Mouse (Mus musculus) spleen, embryonic (tissue): ENCODE measurements at regions not wholly inside any gene's neighbourhood (a gene's known extent, or its start where the extent isn't known, plus 50 kb on each side); places are given as distances from the start of the nearest gene placed in this dataset.

Experiments
- CTCF ChIA-PET: fragments of 350-600 bp; sonication (Branson Sonifier 250); formaldehyde crosslinking; loops from one replicate; lab custom pipeline; 2022; lab: Charles Lee

DNA sequence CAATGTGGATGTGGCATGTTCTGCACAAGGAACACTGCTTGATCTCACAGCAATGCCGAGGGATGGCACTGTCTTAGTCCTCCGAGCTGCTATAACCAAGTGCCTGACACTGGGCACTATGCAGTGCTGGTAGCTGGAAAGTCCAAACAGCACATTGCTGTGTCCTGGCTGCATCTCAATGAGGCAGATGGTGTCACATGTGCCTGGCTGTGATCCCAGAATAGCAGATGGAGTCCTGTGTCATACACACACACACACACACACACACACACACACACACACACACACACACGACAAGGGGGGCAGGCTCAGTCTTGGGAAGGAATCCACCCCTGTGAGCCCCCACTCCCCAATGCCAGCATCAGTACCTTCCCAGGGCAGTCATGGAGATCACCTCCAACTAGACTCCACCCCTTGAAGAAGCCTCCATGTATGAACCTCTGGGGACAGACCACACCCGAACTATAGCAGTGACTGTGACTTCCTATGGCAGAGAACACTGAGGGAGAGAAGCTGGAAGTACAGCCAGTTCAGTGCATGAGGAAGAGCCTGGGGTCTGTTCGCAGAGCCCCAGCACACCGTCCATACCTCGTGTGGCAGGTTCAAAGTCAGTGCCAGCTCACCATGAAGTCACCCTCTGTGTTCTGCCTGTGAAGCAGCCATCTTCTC, 160.3 kb downstream of the Cryba4 start:
- CTCF ChIA-PET: no interaction called here

DNA sequence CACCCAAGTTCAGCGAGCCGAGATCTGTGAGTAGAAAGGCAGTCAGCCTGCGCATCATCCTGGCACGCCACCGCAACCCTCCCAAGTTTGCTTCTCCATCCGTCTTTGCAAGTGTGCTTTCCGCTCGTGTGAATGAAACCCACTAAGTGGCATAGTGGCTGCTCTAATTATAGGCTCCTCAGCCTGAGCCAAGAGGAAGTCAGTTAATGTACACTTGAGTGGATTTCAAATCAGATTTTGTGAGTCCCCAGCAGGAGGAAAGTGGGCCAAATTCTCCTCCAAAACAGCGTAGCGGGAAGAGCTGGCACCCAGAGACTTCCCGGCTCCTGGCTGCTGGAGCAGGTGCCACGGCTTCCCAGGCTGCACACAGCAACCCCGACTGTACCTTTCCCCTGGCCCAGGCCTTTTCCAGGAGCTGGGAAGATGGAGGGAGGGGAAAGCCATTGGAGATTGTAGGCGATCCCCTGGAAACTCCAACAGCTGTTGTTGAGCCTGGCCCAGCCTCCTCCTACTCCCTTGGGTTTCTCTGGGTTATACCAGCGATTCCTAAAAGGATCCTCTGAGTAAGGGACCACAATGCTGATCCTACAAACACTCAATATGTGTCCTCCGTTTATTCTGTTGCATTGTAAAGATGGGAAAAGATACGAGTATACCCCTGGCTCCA, 158.3 kb downstream of the Cryba4 start:
- CTCF ChIA-PET: no interaction called here

DNA sequence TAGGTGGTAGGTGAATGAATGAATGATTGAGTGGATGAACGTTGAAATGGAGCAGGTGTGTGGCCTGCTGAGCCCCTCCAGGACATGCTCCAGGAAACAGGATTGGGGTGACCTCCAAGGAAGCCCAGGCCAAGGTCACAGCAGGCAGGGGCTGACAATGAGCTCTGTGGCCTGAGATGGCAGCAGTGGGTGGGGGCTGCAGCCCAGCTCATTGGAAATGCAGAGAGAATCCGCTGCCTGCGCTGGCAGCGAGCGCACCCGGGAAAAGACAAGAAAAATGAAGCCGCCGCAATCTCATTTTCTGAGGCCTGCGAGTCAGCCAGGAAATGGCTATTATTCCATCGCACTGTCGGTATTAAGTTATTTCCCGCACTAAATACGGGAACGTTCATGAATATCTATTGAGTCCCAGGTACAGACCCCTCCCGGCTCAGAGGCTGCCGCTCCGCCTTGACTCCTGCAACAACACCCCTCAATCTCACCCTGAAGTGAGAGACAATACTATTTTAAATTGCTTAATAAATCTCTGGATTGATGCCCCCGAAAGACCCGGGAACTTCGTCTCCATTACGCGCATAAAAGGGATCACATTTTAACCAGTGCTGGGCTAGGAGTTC, 153.7 kb downstream of the Cryba4 start:
- CTCF ChIA-PET: no interaction called here

DNA sequence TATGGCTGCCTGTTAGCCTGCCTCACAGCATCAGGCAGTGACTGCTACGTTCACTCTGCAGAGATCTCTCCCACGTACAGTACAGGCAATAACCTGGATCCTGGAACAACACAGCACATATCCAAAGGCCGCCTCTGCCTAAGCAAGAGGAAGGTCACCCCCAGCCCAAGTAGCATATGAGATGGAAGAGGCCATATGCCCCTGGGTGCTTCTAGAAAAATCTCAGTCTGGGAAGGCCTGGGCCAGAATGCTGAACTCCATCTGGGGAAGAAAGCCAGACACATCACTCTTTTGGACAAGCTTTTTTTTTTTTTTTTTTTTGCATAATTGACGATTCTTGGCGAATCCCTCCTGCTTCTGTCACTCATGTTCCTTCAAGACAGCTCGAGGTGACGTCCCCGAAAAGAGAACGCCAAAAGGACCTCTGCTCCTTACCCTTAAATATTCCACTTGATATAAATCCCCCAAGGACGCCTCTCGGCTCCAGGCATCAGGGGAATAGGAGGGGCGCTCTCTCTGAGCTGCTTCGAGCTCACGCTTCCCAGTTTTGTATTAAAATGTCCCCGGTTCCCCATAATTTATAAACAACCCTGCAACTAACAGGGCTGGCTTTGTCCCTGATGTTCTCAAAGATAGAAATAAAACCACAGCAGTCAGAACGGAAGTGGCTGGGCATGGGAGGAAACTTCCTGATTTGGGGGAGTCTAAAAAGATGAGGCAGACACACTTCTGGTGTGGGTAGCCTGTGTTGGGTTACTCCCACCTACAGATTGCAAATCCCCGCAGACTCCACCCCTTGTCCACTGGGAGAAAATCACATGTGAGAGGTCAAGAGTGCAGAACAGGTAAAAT, 150.4 kb downstream of the Cryba4 start:
- CTCF ChIA-PET: interaction anchor here (0.7 kb wide), 1 partner anchor 183 kb away, joined by 20 read pairs; no protein-coding TSS in a partner anchor

DNA sequence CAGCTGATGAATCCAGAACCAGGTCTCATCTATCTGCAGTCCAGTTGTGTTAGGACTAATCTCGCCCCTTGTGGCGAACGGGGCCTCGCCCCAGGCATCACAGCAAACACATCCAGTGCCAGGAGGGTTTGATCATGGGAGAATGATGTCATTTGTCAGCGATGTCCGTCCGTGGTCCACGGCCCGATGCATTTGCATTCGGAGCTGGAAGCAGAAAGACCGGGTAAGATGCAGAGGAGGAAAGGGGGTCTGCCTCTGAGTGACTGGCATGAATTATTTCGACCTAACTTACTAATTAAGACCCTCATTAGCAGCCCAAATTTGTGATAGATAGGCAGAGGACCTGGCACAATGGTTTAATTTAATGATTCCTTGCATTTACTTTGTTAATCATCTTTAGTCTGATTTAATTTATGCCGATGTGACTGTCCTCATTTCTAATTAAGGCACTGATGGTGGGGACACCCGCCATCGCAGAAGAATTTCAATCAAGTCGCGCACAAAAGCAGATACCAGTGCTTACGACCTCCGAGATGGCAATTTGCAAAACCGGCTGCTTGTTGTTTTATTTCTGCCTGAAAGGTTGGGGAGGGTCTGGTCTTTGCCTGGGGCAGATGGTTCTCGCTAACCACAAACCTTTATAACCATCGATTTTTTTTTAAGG, 141.9 kb downstream of the Cryba4 start:
- CTCF ChIA-PET: interaction anchor here (0.6 kb wide), 1 partner anchor 394 kb away, joined by 4 read pairs; no protein-coding TSS in a partner anchor

DNA sequence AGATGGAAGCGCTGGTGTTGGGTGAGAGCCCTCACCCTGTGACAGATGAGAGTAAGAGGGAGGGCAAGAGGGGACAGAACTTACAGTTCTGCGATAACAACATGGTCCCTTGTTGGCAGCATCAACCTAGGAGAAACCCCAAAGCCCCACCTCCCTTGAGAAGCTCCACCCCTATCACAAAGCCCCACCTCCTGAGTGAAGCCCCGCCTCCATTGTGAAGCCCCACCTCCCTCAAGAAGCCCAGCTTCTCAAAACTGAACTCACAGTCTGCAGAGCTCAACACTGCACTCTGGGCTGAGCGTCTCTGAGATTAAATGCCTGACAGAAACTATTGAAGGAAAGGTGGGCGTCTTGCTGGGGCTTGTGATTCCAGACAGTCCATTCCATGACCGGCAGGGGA, 131.6 kb downstream of the Cryba4 start:
- CTCF ChIA-PET: no interaction called here

DNA sequence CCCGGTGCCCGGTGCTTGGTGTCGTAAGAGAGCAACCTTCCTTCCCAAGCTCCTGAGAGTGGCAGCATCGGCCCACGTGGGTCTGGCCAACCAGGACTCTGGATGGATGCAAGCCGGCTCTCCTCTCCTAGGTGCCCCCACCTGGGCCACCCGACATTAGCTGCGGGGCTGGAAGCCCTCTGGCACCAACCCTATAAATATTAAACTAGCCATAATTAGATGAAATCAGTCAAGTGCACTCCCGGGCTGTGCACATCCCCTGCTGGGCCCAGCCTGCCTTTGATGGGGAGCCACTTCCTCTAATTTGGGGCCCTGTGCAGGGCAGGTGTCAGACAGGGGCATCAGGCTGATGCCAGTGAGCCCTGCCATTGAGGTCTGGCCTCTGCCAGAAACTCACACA, 130.8 kb downstream of the Cryba4 start:
- CTCF ChIA-PET: no interaction called here

DNA sequence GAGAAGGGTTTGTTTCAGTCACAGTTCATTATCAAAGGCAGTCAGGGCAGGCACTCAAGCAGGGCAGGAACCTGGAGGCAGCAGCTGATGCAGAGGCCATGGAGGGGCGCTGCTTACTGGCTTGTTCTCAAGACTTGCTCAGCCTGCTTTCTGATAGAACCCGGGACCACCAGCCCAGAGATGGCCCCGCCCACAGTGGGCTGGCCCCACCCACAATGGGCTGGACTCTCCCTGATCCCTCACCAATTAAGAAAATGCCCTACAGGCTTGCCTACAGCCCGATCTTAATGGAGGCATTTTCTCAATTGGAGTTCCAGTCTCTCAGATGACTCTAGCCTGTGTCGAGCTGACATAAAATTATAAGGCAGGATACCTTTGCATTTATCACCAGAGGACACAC, 129.7 kb downstream of the Cryba4 start:
- CTCF ChIA-PET: no interaction called here

DNA sequence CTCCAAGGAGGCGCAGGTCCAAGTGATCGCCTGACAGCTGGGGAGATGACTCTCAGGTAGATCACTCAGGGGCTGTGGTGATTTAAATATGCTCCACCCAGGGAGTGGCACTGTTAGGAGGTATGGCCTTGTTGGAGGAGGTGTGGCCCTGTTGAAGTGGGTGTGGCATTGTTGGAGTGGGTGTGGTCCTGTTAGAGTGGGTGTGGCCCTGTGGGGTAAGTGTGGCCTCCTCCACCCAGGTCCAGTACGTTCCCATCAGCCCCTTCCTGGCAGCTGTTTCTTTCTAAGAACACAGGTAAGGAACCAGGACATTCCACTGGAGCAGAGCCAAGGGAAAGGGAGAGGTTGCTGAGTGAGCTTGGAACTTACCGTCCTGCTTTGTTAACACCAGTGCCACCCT, 125.1 kb downstream of the Cryba4 start:
- CTCF ChIA-PET: no interaction called here

DNA sequence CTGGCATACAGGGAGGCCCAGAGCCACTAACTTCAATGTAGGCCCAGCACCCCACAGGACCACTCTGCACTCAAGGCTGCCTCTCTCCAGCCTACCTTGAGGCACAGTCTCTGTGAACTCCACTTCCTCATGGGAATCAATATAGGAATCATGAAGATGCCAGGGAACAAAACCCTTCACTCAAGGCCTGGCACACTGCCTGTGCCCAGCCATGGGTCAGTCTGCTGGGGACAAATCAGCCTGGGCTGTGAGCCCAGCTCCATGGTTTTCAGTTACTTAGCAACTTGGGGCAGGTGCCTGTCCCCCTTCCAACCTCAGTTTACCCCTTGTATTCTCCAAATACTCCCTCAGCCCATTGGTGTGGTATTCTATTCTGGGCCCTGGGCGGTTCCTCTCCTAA, 119.6 kb downstream of the Cryba4 start:
- CTCF ChIA-PET: no interaction called here

DNA sequence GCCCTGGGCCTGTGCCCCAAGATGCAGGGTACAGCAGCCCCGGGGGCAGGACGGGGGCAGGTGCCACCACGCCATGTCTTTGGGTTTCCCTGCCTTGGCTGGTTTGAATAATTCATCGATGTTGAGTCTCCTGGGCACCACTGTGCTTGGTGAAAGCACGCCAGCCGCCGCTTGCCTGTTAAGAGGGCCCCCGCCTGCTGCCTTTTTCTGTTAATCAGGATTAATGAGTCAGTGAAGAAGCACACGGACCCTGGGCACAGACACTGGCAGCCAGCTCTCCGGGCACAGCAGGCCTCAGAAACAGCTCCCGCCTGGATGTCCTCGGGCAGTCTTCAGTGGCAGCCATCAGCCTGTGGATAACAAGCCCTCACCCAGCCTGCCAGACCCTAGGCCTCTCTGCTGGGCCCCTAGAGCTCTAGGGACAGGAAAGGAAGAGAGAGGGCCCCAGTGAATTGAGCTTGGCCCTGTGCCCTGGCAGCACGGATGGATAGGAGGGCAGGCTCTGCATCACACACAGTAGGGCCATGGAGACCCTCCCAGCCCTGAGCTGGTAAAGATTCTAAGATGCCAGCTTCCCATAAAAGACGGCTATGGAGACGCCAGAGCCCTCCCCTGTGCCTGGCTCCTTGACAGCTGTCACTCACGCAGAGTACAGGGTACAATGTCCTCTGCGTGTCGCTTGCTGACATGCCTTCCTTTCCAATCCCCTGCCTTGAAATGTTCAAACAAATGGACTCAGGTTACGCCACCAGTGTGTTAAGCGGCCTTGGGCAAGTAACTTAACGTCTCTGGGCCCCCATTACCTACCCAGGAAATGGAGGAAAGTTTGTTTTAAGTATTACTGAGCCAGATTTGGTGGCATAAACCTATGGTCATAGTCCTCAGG, 118.4 kb downstream of the Cryba4 start:
- CTCF ChIA-PET: no interaction called here

DNA sequence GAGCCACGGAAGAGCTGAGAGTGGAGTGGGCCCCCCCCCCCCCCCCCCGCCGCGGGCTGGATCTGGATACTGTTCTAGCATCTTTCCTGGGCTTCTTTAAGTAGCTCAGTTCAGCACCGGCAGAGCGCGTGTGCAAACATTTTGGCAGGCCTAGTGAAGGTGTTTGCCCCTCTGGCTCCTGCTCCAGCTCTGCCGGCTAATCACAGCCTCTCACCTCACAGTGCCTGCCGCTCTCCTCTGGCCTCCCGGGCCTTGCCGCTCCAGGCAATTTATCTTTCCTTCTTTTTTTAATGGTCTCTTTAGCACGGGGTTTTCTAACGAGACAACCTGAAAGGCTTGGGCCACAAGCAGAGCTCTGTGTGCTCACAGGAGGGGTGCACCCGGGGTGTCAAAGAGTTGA, 115.7 kb downstream of the Cryba4 start:
- CTCF ChIA-PET: no interaction called here

DNA sequence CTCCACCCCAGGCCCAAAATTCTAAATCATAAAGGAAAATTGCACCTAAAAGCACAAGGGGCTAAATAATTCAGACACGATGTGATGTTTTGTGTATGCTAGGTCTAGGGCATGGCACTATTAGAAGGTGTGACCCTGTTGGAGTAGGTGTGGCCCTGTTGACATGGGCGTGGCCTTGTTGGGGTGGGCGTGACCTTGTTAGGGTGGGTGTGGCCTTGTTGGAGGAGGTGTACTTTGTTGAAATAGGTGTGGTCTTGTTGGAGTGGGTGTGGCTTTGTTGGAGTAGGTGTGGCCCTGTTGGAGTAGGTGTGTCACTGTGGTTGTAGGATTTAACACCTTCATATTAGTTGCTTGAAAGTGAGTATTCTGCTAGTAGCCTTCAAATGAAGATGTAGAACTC, 114.1 kb downstream of the Cryba4 start:
- CTCF ChIA-PET: no interaction called here

DNA sequence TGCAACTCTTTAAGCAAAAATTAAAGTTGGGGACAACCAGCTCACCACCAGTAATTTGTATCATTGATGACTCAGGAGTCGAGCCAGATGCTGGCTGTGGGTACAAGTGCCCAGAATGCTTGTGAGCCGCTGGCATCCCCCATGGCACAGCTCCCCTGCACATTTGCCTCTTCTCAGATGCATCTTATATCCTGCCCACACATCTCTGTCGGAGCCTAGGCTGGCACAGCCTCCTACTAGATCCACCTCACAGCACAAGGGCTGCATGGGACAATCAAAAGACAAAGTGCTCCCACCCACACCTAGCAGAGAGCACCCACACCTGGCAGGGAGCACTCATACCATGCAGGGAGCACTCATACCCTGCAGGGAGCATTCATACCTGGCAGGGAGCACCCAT, 109.6 kb downstream of the Cryba4 start:
- CTCF ChIA-PET: interaction anchor here (0.6 kb wide), 1 partner anchor 160 kb away, joined by 3 read pairs; no protein-coding TSS in a partner anchor

DNA sequence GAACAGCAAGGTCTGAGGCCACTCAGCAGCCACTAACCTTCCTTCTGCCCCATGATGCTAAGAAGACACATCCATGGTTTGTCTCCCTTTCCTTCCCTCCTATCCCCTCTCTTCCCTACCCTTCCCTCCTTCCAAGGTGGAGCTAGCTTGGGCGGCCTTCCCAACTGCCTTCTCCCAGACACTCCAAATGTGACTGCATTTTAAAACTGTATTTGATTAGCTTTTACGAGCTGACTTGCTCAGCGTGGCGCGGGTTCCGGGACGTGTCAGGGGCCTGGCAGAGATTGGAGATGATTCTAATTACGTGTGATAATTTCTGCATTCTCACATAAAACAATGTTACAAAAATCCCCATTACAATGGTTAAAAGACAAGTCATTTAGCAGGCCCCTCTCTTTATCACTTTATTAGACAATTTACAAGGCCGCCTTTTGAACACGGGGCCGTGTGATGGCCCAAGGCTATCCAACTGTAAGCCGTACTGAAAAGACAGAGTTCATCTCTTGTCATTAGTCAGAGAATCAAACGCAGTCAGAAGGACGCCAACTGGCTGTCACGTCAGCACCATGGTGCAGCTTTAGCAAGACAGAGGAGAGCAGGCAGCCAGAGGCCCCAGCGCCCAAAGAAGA, 108.2 kb downstream of the Cryba4 start:
- CTCF ChIA-PET: interaction anchor here (0.6 kb wide), 1 partner anchor 67 kb away, joined by 3 read pairs; no protein-coding TSS in a partner anchor

DNA sequence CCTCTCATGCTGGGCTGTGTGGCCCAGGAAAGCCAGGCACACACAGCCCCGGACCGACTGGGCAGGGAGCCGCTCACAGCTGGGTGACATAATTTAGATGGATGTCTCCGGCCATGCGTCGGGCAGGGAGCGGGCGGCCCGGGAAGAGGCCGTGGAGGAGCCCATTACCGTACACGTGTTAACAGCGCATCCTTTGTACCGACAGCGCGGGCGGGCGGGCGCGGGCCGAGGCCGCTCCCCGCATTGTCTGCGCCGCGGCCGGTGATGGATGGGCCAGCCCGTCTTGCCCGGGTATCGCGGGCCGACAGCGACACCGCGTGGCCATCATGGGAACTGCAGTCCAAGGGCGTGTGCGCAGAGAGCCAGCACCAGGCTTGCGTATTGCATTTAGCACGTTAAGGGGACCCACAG, 98.6 kb downstream of the Cryba4 start:
- CTCF ChIA-PET: no interaction called here

DNA sequence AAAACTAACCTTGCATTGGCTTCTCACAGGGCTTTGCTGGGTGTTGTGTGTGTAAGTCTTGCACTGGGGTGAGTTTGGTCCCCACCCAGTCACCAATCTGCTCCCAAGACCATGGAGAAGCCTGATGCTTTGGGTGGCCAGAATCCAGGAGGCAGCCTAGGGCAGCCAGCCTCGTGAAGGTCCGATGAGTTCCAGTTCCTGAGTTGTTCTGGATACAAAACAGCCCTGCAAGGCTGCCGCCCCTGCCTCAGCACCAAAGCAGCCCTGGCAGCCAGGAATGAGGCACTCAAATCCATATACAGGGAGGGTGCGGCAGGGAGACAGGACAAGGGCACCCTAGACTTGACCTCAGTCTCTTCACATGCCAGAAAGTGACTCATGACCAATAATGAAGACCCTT, 97.7 kb downstream of the Cryba4 start:
- CTCF ChIA-PET: no interaction called here

DNA sequence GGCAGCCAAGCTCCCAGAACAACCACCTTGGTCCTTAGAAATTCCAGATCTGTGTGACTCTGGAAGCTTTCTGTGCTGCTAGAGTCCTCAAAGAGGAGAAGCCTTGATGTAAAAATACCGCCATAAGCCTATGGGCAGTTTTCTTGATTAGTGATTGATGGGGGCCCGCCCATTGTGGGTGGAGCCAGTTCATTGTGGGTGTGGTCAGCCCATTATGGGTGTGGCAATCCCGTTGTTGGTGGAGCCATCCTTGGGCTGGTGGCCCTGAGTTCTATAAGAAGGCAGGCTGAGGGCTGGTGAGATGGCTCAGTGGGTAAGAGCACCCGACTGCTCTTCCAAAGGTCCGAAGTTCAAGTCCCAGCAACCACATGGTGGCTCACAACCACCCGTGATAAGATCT, 97.3 kb downstream of the Cryba4 start:
- CTCF ChIA-PET: no interaction called here

DNA sequence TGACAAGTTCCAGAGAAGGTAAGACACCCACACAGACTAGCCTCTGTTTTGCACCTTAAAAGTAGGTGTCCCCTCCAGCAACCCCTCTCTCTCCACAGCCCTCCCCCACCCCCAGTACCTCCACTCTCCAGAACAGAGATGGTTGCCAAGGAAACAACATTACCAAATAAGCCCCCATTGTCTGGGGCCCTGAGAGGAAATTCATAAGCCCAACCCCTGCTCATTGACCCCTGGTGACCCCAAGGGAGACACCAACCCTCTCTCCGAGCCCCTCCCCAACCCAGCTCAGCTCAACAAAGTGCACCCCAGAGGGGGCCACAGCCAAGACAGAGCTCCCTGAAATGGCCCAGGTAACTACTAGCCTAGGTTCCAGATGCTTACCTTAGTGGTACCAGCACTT, 96.3 kb downstream of the Cryba4 start:
- CTCF ChIA-PET: no interaction called here
